Mouse (Mus musculus): ENCODE results near the gene Lyl1. TPM values are rescaled to one million over a fixed set of nuclear protein-coding genes. Genes with fewer than 3 reads are reported as not detected.

Gene Lyl1
- 7.9 and 8.1 TPM in 2 replicates for polyA plus RNA-seq (2015; fragmentation: Nextera tagmentation; extraction: Ambion mirVana)

GRCm38 (mm10) chr8:84700941-84701911 lies at the start of gene Lyl1:
Gene Lyl1, plus strand, starts transcription at chr8:84701457.
- WGBS = 9% methylated on average over 34 of the region's 34 CpGs
- H3K4me3 ChIP-seq (ENCODE audit: low read length) = peak within 1 kb of the TSS; percentile 40
- H3K27me3 ChIP-seq (ENCODE audit: insufficient read depth, low read length) = peaks cover 48% of the 10 kb centered on the region
- peak; percentile 69 for ATAC-seq (ENCODE audit: low FRiP score, low TSS enrichment)
- peaks cover 33% of the 10 kb centered on the region for H3K36me3 ChIP-seq (ENCODE audit: insufficient read depth, low read length)
- H3K4me1 ChIP-seq (ENCODE audit: insufficient read depth, low read length) = peaks cover 31% of the 10 kb centered on the region
- peak within 1 kb of the TSS; percentile 82 for H3K27ac ChIP-seq (ENCODE audit: low read length)
- H3K4me2 ChIP-seq (replicated peaks; ENCODE audit: low read depth, low read length) = peak within 1 kb of the TSS; percentile 52
- H3K9ac ChIP-seq (replicated peaks; ENCODE audit: low read length) = peak within 1 kb of the TSS; percentile 48
- no peaks in the 10 kb centered on the region for H3K9me3 ChIP-seq (ENCODE audit: low read length)

GRCm38 (mm10) chr8:84653092-84653631 lies 48.1 kb upstream of the Lyl1 start:
- Histone ChIP-seq H3K27ac (ENCODE audit: low read length) (peak overlapping the region; percentile 51), H3K27me3 (ENCODE audit: insufficient read depth, low read length) (no peaks in the 10 kb centered on the region), H3K9ac (replicated peaks; ENCODE audit: low read length) (no peak overlapping the region), H3K9me3 (ENCODE audit: low read length) (no peaks in the 10 kb centered on the region), H3K36me3 (ENCODE audit: insufficient read depth, low read length) (no peaks in the 10 kb centered on the region), H3K4me3 (ENCODE audit: low read length) (0 out of 2 replicates have a peak overlapping the region, but pooled peaks have one; percentile 6), H3K4me1 (ENCODE audit: insufficient read depth, low read length) (peaks cover 36% of the 10 kb centered on the region), H3K4me2 (replicated peaks; ENCODE audit: low read depth, low read length) (no peak overlapping the region)
- 38% methylated on average over 9 of the region's 9 CpGs for WGBS
- ATAC-seq (ENCODE audit: low FRiP score, low TSS enrichment) = no peak

GRCm38 (mm10) chr8:84654597-84654996 lies 46.7 kb upstream of the Lyl1 start:
- 41% methylated on average over 4 of the region's 4 CpGs for WGBS

GRCm38 (mm10) chr8:84655336-84656190 lies 45.7 kb upstream of the Lyl1 start:
- no peaks in the 10 kb centered on the region for H3K9me3 ChIP-seq (ENCODE audit: low read length)
- peak; percentile 72 for ATAC-seq (ENCODE audit: low FRiP score, low TSS enrichment)
- under 1% methylated on average over 14 of the region's 15 CpGs for WGBS
- H3K36me3 ChIP-seq (ENCODE audit: insufficient read depth, low read length) = no peaks in the 10 kb centered on the region
- peak overlapping the region; percentile 77 for H3K4me2 ChIP-seq (replicated peaks; ENCODE audit: low read depth, low read length)
- no peaks in the 10 kb centered on the region for H3K27me3 ChIP-seq (ENCODE audit: insufficient read depth, low read length)
- peaks cover 47% of the 10 kb centered on the region for H3K4me1 ChIP-seq (ENCODE audit: insufficient read depth, low read length)
- peak overlapping the region; percentile 53 for H3K4me3 ChIP-seq (ENCODE audit: low read length)
- peak overlapping the region; percentile 99 for H3K27ac ChIP-seq (ENCODE audit: low read length)
- H3K9ac ChIP-seq (replicated peaks; ENCODE audit: low read length) = peak overlapping the region; percentile 82

More at GRCm38 (mm10) chr8:84654597-84654996, 46.7 kb upstream of the Lyl1 start:
- H3K9ac ChIP-seq (replicated peaks; ENCODE audit: low read length) = no peak overlapping the region
- H3K4me3 ChIP-seq (ENCODE audit: low read length) = no peak overlapping the region
- H3K9me3 ChIP-seq (ENCODE audit: low read length) = no peaks in the 10 kb centered on the region
- H3K4me1 ChIP-seq (ENCODE audit: insufficient read depth, low read length) = peaks cover 42% of the 10 kb centered on the region
- no peaks in the 10 kb centered on the region for H3K36me3 ChIP-seq (ENCODE audit: insufficient read depth, low read length)
- ATAC-seq (ENCODE audit: low FRiP score, low TSS enrichment) = no peak
- H3K27me3 ChIP-seq (ENCODE audit: insufficient read depth, low read length) = no peaks in the 10 kb centered on the region
- peak overlapping the region; percentile 99 for H3K27ac ChIP-seq (ENCODE audit: low read length)
- H3K4me2 ChIP-seq (replicated peaks; ENCODE audit: low read depth, low read length) = no peak overlapping the region

- under 1% methylated on average over 10 of the region's 10 CpGs for WGBS
- H3K4me3 ChIP-seq (ENCODE audit: low read length) = peak overlapping the region; percentile 53
- peak; percentile 21; the same call in 1 of the 2 replicates for ATAC-seq (ENCODE audit: low FRiP score, low TSS enrichment)
- peaks cover 47% of the 10 kb centered on the region for H3K4me1 ChIP-seq (ENCODE audit: insufficient read depth, low read length)
- H3K9ac ChIP-seq (replicated peaks; ENCODE audit: low read length) = peak overlapping the region; percentile 82
- no peaks in the 10 kb centered on the region for H3K27me3 ChIP-seq (ENCODE audit: insufficient read depth, low read length)
- H3K4me2 ChIP-seq (replicated peaks; ENCODE audit: low read depth, low read length) = peak overlapping the region; percentile 77
- H3K9me3 ChIP-seq (ENCODE audit: low read length) = no peaks in the 10 kb centered on the region
- H3K36me3 ChIP-seq (ENCODE audit: insufficient read depth, low read length) = no peaks in the 10 kb centered on the region
- H3K27ac ChIP-seq (ENCODE audit: low read length) = peak overlapping the region; percentile 99
Observed at GRCm38 (mm10) chr8:84656191-84656525, 45.1 kb upstream of the Lyl1 start.

GRCm38 (mm10) chr8:84656641-84657126 lies 44.6 kb upstream of the Lyl1 start:
- H3K9ac ChIP-seq (replicated peaks; ENCODE audit: low read length) = peak overlapping the region; percentile 82
- H3K4me1 ChIP-seq (ENCODE audit: insufficient read depth, low read length) = peaks cover 47% of the 10 kb centered on the region
- no peaks in the 10 kb centered on the region for H3K9me3 ChIP-seq (ENCODE audit: low read length)
- ATAC-seq (ENCODE audit: low FRiP score, low TSS enrichment) = peak; percentile 87
- H3K27ac ChIP-seq (ENCODE audit: low read length) = peak overlapping the region; percentile 99
- peak overlapping the region; percentile 53 for H3K4me3 ChIP-seq (ENCODE audit: low read length)
- peak overlapping the region; percentile 77 for H3K4me2 ChIP-seq (replicated peaks; ENCODE audit: low read depth, low read length)
- no peaks in the 10 kb centered on the region for H3K27me3 ChIP-seq (ENCODE audit: insufficient read depth, low read length)
- no peaks in the 10 kb centered on the region for H3K36me3 ChIP-seq (ENCODE audit: insufficient read depth, low read length)
- under 1% methylated on average over 23 of the region's 23 CpGs for WGBS

GRCm38 (mm10) chr8:84657203-84657602 lies 44.1 kb upstream of the Lyl1 start:
- ATAC-seq (ENCODE audit: low FRiP score, low TSS enrichment) = no peak
- H3K36me3 ChIP-seq (ENCODE audit: insufficient read depth, low read length) = no peaks in the 10 kb centered on the region
- no peaks in the 10 kb centered on the region for H3K27me3 ChIP-seq (ENCODE audit: insufficient read depth, low read length)
- H3K27ac ChIP-seq (ENCODE audit: low read length) = peak overlapping the region; percentile 99
- peak overlapping the region; percentile 82 for H3K9ac ChIP-seq (replicated peaks; ENCODE audit: low read length)
- no peaks in the 10 kb centered on the region for H3K9me3 ChIP-seq (ENCODE audit: low read length)
- peaks cover 47% of the 10 kb centered on the region for H3K4me1 ChIP-seq (ENCODE audit: insufficient read depth, low read length)
- H3K4me3 ChIP-seq (ENCODE audit: low read length) = peak overlapping the region; percentile 53
- H3K4me2 ChIP-seq (replicated peaks; ENCODE audit: low read depth, low read length) = peak overlapping the region; percentile 77

- no peak overlapping the region for H3K9ac ChIP-seq (replicated peaks; ENCODE audit: low read length)
- H3K4me2 ChIP-seq (replicated peaks; ENCODE audit: low read depth, low read length) = 0 out of 2 replicates have a peak overlapping the region, but pooled peaks have one; percentile 8
- no peaks in the 10 kb centered on the region for H3K36me3 ChIP-seq (ENCODE audit: insufficient read depth, low read length)
- peaks cover 47% of the 10 kb centered on the region for H3K4me1 ChIP-seq (ENCODE audit: insufficient read depth, low read length)
- H3K27me3 ChIP-seq (ENCODE audit: insufficient read depth, low read length) = no peaks in the 10 kb centered on the region
- H3K4me3 ChIP-seq (ENCODE audit: low read length) = no peak overlapping the region
- no peaks in the 10 kb centered on the region for H3K9me3 ChIP-seq (ENCODE audit: low read length)
- H3K27ac ChIP-seq (ENCODE audit: low read length) = peak overlapping the region; percentile 99
- 47% methylated on average over 4 of the region's 4 CpGs for WGBS
- no peak for ATAC-seq (ENCODE audit: low FRiP score, low TSS enrichment)
Observed at GRCm38 (mm10) chr8:84657680-84658079, 43.6 kb upstream of the Lyl1 start.

GRCm38 (mm10) chr8:84658951-84659350 lies 42.3 kb upstream of the Lyl1 start:
- Histone ChIP-seq H3K4me3 (ENCODE audit: low read length) (no peak overlapping the region), H3K27ac (ENCODE audit: low read length) (peak overlapping the region; percentile 97), H3K9me3 (ENCODE audit: low read length) (no peaks in the 10 kb centered on the region), H3K9ac (replicated peaks; ENCODE audit: low read length) (no peak overlapping the region), H3K36me3 (ENCODE audit: insufficient read depth, low read length) (no peaks in the 10 kb centered on the region), H3K27me3 (ENCODE audit: insufficient read depth, low read length) (no peaks in the 10 kb centered on the region), H3K4me1 (ENCODE audit: insufficient read depth, low read length) (peaks cover 53% of the 10 kb centered on the region), H3K4me2 (replicated peaks; ENCODE audit: low read depth, low read length) (peak overlapping the region; percentile 72; the same call in 1 of the 2 replicates)
- no peak for ATAC-seq (ENCODE audit: low FRiP score, low TSS enrichment)
- 86% methylated on average over 1 of the region's 1 CpGs for WGBS
